Mouse (Mus musculus): ENCODE measurements around the gene Wdr31. TPM values are rescaled to one million over a fixed set of nuclear protein-coding genes. Genes with fewer than 3 reads are reported as not detected.
A peak's percentile ranks its signal among the peaks of the same experiment; 100 is the strongest.

Gene Wdr31
- polyA plus RNA-seq, 1 experiment = 1.0 TPM

GRCm38 (mm10) chr4:62503374-62503970, 32.8 kb upstream of the Wdr31 start, which contains the start of gene Hdhd3:
TSS of gene Hdhd3 (minus strand) at chr4:62503467.
- Histone ChIP-seq H3K4me1 (ENCODE audit: control insufficient read depth, insufficient read depth, low read length) (no peaks in the 10 kb centered on the region), H3K27ac (ENCODE audit: control insufficient read depth, insufficient read depth, low read depth, low read length, poor library complexity) (0 out of 2 replicates have a peak within 1 kb of the TSS, but pooled peaks have one; percentile 3), H3K4me3 (replicated peaks; ENCODE audit: control insufficient read depth, low read depth, low read length) (peak within 1 kb of the TSS; percentile 74)
- WGBS = 83% methylated on average over 3 of the region's 3 CpGs
- TF ChIP-seq CTCF (IDR thresholded peaks at IDR 0.05; ENCODE audit: control insufficient read depth, insufficient read depth, low read length) (no peak), POLR2A (IDR thresholded peaks at IDR 0.05; ENCODE audit: borderline replicate concordance, control insufficient read depth, low read depth, low read length) (no peak)

GRCm38 (mm10) chr4:62502969-62503368, 32.3 kb upstream of the Wdr31 start:
- no peak overlapping the region for H3K4me3 ChIP-seq (replicated peaks; ENCODE audit: control insufficient read depth, low read depth, low read length)
- no peak for TF ChIP-seq CTCF (IDR thresholded peaks at IDR 0.05; ENCODE audit: control insufficient read depth, insufficient read depth, low read length)
- no peak for TF ChIP-seq POLR2A (IDR thresholded peaks at IDR 0.05; ENCODE audit: borderline replicate concordance, control insufficient read depth, low read depth, low read length)
- no peaks in the 10 kb centered on the region for H3K4me1 ChIP-seq (ENCODE audit: control insufficient read depth, insufficient read depth, low read length)
- no peak overlapping the region for H3K27ac ChIP-seq (ENCODE audit: control insufficient read depth, insufficient read depth, low read depth, low read length, poor library complexity)
- WGBS = 17% methylated on average over 7 of the region's 7 CpGs

GRCm38 (mm10) chr4:62501964-62502732, 31.5 kb upstream of the Wdr31 start:
- no peaks in the 10 kb centered on the region for H3K4me1 ChIP-seq (ENCODE audit: control insufficient read depth, insufficient read depth, low read length)
- WGBS = under 1% methylated on average over 38 of the region's 38 CpGs
- no peak for TF ChIP-seq CTCF (IDR thresholded peaks at IDR 0.05; ENCODE audit: control insufficient read depth, insufficient read depth, low read length)
- TF ChIP-seq POLR2A (IDR thresholded peaks at IDR 0.05; ENCODE audit: borderline replicate concordance, control insufficient read depth, low read depth, low read length) = peak; percentile 41; the same call in 1 of the 2 replicates
- peak overlapping the region; percentile 74 for H3K4me3 ChIP-seq (replicated peaks; ENCODE audit: control insufficient read depth, low read depth, low read length)
- 0 out of 2 replicates have a peak overlapping the region, but pooled peaks have one; percentile 3 for H3K27ac ChIP-seq (ENCODE audit: control insufficient read depth, insufficient read depth, low read depth, low read length, poor library complexity)

GRCm38 (mm10) chr4:62501534-62501933, 30.8 kb upstream of the Wdr31 start:
- WGBS = 3% methylated on average over 7 of the region's 7 CpGs
- TF ChIP-seq POLR2A (IDR thresholded peaks at IDR 0.05; ENCODE audit: borderline replicate concordance, control insufficient read depth, low read depth, low read length) = no peak
- no peak for TF ChIP-seq CTCF (IDR thresholded peaks at IDR 0.05; ENCODE audit: control insufficient read depth, insufficient read depth, low read length)
- no peak overlapping the region for H3K27ac ChIP-seq (ENCODE audit: control insufficient read depth, insufficient read depth, low read depth, low read length, poor library complexity)
- peak overlapping the region; percentile 74 for H3K4me3 ChIP-seq (replicated peaks; ENCODE audit: control insufficient read depth, low read depth, low read length)
- no peaks in the 10 kb centered on the region for H3K4me1 ChIP-seq (ENCODE audit: control insufficient read depth, insufficient read depth, low read length)

- TF ChIP-seq CTCF (IDR thresholded peaks at IDR 0.05; ENCODE audit: control insufficient read depth, insufficient read depth, low read length) = no peak
- no peak for TF ChIP-seq POLR2A (IDR thresholded peaks at IDR 0.05; ENCODE audit: borderline replicate concordance, control insufficient read depth, low read depth, low read length)
- 77% methylated on average over 4 of the region's 4 CpGs for WGBS
These were observed 30.1 kb upstream of the Wdr31 start for GRCm38 (mm10) chr4:62500799-62501198.

GRCm38 (mm10) chr4:62496815-62497214, 26.1 kb upstream of the Wdr31 start:
- no peak overlapping the region for H3K27ac ChIP-seq (ENCODE audit: control insufficient read depth, insufficient read depth, low read depth, low read length, poor library complexity)
- no peaks in the 10 kb centered on the region for H3K4me1 ChIP-seq (ENCODE audit: control insufficient read depth, insufficient read depth, low read length)
- TF ChIP-seq POLR2A (IDR thresholded peaks at IDR 0.05; ENCODE audit: borderline replicate concordance, control insufficient read depth, low read depth, low read length) (no peak), CTCF (IDR thresholded peaks at IDR 0.05; ENCODE audit: control insufficient read depth, insufficient read depth, low read length) (no peak)
- WGBS = 7% methylated on average over 8 of the region's 8 CpGs
- no peak overlapping the region for H3K4me3 ChIP-seq (replicated peaks; ENCODE audit: control insufficient read depth, low read depth, low read length)

More at GRCm38 (mm10) chr4:62500799-62501198, 30.1 kb upstream of the Wdr31 start:
- no peaks in the 10 kb centered on the region for H3K4me1 ChIP-seq (ENCODE audit: control insufficient read depth, insufficient read depth, low read length)
- H3K27ac ChIP-seq (ENCODE audit: control insufficient read depth, insufficient read depth, low read depth, low read length, poor library complexity) = no peak overlapping the region
- H3K4me3 ChIP-seq (replicated peaks; ENCODE audit: control insufficient read depth, low read depth, low read length) = no peak overlapping the region

- TF ChIP-seq CTCF (IDR thresholded peaks at IDR 0.05; ENCODE audit: control insufficient read depth, insufficient read depth, low read length) = no peak
- TF ChIP-seq POLR2A (IDR thresholded peaks at IDR 0.05; ENCODE audit: borderline replicate concordance, control insufficient read depth, low read depth, low read length) = no peak
- Histone ChIP-seq H3K4me1 (ENCODE audit: control insufficient read depth, insufficient read depth, low read length) (no peaks in the 10 kb centered on the region), H3K4me3 (replicated peaks; ENCODE audit: control insufficient read depth, low read depth, low read length) (no peak overlapping the region), H3K27ac (ENCODE audit: control insufficient read depth, insufficient read depth, low read depth, low read length, poor library complexity) (no peak overlapping the region)
- 76% methylated on average over 8 of the region's 8 CpGs for WGBS
These were observed 25.2 kb upstream of the Wdr31 start for GRCm38 (mm10) chr4:62495946-62496345.

GRCm38 (mm10) chr4:62494230-62494629, 23.5 kb upstream of the Wdr31 start:
- WGBS = 32% methylated on average over 9 of the region's 9 CpGs
- Histone ChIP-seq H3K4me1 (ENCODE audit: control insufficient read depth, insufficient read depth, low read length) (no peaks in the 10 kb centered on the region; the same call in 1 of the 2 replicates), H3K4me3 (replicated peaks; ENCODE audit: control insufficient read depth, low read depth, low read length) (no peak overlapping the region), H3K27ac (ENCODE audit: control insufficient read depth, insufficient read depth, low read depth, low read length, poor library complexity) (no peak overlapping the region)
- TF ChIP-seq POLR2A (IDR thresholded peaks at IDR 0.05; ENCODE audit: borderline replicate concordance, control insufficient read depth, low read depth, low read length) (no peak), CTCF (IDR thresholded peaks at IDR 0.05; ENCODE audit: control insufficient read depth, insufficient read depth, low read length) (no peak)
